Mouse (Mus musculus): ENCODE measurements at regions not wholly inside any gene's neighbourhood (a gene's known extent, or its start where the extent isn't known, plus 50 kb on each side); places are given as distances from the start of the nearest gene placed in this dataset.
A peak's percentile ranks its signal among the peaks of the same experiment; 100 is the strongest.
"Not testable (repeated sequence)": the region's sequence is repeated elsewhere in the genome, so short reads cannot be mapped to it uniquely, and the experiment has no call there.

DNA sequence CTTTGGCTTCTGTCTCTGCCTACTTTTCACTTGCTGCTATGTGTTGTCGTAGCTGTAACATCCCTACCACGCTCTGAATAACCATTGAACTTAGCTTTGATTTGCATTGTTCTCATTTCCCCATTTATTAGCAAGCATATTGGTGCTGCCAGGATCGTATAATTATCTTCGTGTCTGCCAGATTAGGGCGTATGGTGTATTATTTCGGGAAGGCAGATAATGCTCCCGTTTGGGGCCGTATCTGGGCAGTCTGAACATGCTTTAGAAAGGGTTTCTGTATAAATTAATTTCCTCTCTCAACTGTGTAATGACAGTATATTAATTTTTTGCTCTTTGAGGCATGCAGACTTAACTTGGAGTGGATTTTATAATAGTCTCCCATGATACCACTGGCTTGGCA, 116.5 kb upstream of the Stt3b start:
- no peak for DNase-seq

DNA sequence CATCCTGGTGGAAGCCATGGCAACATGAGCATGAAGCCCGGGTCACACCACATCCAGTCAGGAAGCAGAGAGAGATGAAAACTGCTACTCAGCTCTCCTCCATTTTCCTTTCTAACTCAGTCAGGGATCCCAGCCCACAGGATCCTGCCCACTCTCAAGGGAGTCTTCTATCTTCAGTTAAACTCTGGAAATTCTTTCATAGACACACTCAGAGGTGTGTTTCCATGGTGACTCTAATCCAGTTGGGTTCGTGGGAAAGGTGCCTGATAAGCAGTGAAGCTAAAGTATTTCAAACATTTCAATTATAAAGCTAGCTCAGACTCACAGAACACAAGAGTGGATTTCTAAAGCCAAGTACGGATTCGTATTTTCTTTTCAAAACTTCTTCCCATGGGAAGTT, 120.0 kb upstream of the Stt3b start:
- DNase-seq = no peak

DNA sequence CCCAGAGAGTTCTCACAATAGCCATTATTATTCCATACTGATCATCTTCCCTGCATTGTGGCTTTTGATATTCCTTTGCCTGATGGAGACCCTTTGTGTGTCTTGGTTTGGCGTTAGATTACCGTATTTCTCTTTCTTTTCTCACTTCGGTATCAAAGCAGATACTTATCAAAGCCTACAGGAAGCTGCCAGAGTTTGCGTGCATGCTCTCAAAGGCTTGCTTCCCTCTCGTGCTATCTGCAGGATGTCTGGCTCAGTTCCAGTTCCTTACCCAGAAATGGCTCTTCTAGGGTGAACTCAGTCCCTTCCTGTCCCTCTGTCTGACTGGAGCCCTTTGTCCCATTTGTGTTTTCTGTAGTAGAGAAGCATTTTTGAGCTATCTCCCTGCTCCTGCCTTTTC, 124.5 kb upstream of the Stt3b start:
- DNase-seq = peak; percentile 41

DNA sequence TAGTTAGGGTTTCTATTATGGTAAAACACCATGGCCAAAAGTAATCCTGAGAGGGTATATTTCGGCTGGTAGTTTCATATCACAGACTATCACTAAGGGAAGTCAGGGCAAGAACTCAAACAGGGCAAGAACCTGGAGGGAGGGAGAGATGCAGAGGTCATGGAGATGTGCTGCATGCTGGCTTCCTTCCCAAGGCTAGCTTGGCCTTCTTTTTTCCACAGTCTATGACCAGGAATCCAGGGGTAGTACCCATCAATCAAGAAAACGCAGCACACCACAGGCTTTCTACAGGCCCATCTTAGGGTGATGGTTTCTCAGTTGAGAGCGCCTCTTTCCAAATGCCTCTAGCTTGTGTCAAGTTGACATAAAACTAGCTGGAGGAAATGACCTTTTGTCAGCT, 126.1 kb upstream of the Stt3b start:
- no peak for DNase-seq

DNA sequence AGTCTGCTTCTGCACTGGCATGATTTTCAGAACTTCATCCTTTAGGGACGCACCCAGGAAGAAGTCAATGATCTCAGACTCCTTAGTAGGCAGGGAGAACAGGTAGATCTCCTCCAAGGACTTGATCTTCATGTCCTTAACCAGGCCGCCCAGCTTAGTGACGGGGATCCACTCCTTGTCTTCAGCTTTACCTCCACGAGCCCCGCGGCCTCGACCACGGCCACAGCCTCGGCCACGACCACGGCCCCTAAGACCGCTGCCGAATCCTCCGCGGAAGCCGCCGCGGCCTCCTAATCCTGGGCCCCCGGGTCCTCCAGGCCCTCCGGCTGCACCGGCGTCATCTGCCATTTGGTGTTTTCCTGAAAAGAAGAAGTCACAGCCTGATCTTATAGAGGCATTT, 128.0 kb upstream of the Stt3b start:
- DNase-seq = not testable (repeated sequence)

GRCm38 (mm10) chr9:115446681-115447080, 136.5 kb upstream of the Stt3b start:
- no peak for DNase-seq

DNA sequence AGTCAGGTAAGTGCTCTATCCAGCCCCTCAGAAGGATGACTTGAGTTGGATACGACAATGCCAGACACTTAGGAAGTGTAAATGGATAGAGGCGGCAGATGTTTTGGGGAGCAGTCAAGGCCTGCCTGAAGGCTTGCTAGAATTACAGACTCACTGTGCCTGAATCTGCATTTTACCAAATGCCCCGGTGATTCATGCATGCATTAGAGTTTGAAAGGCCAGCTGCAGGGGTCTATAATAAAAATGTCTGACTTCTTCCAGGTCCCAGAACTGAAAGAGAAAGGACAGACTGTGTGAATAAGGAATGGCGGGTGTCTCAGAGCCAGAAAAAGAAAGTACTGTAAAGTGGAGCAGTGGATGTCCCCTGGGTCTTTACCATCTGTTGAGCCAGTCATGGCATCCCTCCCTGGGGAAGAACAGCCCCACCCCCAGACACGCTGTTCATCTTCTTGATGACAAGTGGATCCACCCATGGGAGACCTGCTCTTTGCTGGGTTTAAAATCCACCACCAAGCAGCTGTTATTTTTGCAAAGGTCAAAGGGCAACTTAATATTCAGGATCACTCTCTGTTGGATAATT, 140.6 kb upstream of the Stt3b start:
- DNase-seq = no peak

DNA sequence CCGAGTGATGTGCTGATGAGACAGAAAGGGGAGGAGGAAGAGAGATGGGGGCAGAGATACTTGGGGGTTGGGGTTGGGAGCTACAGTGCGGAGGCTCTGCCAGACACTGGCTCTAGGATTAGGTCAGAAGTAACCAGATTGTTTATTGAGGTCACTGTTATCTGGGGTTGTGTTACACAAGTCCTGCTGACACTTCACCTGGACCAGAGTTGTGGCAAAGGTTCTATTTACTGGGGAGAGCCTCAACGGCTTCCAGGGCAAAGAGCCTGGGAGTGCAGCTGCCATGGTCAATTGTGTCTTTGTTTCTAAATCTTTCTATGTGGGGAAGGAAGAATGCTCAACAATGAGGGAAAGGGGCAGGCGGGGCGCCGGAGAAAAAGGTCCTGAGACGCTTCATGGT, 144.6 kb upstream of the Stt3b start:
- DNase-seq = no peak

DNA sequence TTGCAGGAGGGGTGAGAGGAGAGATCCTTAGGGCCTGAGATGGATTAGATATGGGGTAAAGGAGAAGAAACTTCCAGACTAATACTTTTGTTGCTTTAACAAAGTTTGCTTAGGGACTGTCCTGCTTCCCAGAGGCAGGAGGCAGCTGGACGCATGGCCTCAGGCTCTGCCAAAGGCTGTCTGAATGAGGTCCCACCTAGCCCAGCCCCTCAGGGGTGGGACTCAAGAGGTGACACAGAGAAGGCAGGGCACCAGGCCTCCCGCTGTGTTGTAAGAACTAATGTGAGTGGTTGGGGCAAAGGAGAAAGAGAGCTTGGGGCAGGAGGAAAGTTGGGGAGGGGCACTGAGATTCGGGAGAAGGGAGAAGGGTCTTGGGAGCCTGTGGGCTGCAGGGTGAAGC, 145.9 kb upstream of the Stt3b start:
- DNase-seq = no peak

DNA sequence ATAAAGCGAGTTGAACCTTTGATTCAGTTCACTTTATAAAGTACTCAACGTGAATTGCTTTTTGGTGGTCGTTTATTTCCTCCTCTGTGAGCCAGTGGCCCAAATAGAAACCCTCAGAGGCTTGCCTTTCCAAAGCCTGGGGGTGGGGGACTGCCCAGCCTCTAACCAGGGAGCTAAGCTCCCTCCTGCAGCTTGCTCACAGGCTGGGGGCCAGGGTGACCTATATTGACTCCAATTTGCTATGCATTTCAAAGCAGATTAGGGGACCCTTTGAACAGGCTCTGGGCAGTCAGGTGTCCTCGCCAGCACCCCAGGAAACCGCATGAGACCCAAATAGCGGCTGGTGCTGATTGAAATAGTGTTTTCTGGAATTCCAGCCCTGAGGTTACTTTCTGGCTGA, 146.4 kb upstream of the Stt3b start:
- DNase-seq = no peak

DNA sequence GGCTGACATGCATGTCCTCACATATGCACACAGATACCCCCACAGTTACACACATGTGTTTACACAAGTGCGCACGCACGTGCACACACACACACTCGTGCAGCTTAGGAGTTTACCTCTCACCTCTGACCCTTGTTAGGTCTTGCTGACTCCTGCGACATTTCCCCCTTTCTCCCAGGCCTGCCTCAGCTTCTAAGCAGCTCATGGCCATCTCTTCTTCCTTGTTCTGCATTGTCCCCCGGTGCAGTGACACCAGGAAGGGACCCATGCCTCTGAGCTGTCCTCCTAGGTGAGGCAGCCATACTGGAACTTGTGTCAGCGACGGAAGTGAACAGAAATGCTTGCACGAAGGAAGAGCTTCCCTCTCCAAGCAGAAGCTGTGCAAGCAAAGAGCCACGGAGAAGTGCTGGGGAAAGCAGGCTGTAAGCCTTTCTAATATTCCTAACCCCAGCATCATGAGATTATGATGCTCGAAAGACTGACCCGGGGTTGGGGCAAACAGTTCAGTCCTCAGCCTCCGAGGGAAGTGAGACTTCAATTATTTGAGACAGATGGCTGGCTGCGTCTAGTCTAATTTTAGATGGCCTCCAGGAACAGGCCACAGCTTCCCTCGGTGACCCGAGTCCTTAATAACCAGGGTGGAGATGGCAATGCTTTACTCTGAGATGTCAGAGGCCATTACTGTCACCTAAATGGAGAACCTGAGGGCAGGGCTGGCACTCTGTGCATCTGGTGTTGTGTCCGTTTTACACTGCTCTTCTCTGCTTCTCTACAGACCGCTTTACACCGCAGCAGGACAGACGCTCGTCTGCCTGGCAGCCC, 147.9 kb upstream of the Stt3b start:
- no peak for DNase-seq

DNA sequence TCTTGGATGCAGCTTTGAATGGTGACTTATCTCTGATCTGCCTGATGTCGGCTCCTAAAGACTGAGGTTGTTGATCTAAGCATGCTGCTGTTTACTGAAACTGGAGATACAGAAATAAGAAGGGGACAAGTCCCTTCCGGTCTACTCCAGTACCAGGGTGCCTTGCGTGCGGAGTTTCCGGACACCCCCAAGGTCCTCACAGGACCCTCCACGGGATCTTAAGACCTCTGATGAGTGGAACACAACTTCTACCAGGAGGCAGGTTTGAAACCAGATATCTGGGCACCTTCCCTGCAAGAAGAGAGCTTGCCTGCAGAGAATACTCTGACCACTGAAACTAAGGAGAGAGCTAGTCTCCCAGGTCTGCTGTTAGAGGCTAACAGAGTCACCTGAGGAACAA, 148.9 kb upstream of the Stt3b start:
- not testable (repeated sequence) for DNase-seq

GRCm38 (mm10) chr9:115465326-115465725, 155.1 kb upstream of the Stt3b start:
- no peak for DNase-seq

GRCm38 (mm10) chr9:115468641-115469040, 158.4 kb upstream of the Stt3b start:
- DNase-seq = no peak

- no peak for DNase-seq
Observed at GRCm38 (mm10) chr9:115471582-115471981, 161.4 kb upstream of the Stt3b start.

- DNase-seq = no peak
Observed at GRCm38 (mm10) chr9:115473037-115473436, 162.8 kb upstream of the Stt3b start.

DNA sequence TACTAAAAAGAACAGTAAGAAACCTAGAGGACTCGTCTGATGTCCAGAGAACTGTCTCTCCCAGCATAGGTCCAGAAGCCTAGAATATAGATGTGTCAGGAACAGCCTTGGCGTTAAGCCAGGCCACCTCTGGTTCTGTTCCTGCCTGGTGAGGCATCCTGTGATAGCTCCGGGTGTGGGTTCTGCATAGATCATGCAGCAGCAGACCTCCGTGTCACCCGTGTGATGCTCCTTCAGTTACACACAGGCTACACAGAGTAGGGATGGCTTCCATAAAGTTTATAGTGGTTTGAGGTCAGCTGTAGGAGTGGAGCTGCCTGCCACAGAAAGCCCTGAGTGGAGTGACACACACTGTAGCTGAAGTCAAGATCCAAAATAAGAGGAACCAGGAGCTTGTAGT, 163.6 kb upstream of the Stt3b start:
- no peak for DNase-seq

DNA sequence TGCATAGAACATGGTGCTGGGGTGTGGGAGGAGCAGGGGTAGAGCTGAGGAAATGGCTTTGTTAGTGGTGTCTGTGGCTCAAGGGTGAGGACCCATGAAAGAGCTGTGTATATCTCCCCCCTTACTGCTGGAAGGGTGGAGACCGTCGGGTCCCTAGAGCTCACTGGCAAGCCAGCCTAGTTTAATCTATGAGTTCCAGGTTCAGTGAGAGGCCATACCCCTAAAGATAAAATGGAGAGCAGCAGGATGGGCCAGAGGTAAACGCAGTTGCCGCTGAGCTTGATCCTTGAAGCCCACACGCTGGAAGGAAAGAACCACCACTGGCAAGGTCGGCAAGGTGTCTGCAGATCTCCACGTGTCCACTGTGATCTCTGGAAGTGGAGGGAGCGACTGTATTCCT, 164.1 kb upstream of the Stt3b start:
- no peak for DNase-seq

GRCm38 (mm10) chr9:115476205-115476604, 166.0 kb upstream of the Stt3b start:
- DNase-seq = no peak

DNA sequence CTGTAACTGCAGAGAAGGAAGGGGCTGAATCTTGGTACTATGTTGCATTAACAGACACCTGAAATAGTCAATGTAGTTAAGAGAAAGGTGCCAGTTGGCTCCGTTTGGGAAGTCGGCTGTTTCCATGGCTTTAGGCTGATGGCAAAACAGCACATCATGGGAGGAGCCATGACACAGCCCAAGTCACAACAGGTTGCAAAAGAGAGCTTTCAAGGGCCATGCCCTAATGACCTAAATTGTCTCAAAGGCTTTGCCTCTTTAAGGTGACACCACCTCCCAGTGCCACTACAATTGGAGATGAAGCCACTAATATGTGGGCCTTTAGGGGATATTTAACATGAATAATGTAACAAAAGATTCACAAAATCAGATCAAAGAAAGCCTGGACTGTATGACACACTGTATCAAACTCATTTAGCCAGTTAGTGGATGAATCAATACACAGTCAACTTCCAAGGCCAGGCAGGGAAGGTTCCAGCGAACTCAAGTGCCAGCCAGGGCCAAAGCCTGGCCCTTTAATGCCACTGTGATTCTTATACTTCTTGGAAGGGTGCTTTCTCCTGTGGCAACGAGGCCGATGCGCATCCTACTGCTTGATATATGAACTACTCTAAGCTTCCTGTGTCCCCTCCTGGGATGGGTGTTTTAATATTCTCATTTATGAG, 167.5 kb upstream of the Stt3b start:
- DNase-seq = no peak

- no peak for DNase-seq
Observed at GRCm38 (mm10) chr9:115478946-115479345, 168.7 kb upstream of the Stt3b start.

DNA sequence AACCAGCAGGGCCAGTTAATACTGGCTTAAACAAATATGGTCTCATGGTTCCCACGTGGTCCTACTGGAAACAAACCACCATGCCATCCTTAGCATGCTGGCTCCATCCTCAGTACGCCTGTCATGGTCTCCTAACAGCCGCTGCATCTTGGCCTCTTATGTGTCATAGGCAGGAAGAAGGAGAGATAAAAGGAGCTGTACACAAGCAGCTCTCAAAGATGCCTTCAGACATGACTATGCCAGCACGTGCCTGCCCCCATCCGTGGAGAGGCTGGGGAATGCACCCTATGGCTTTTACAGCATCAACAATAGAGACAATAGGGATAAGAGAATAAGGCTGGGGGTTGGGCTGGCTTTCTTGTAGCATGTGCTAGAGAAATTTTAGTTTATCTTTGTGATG, 171.0 kb upstream of the Stt3b start:
- DNase-seq = no peak

- no peak for DNase-seq
Observed at GRCm38 (mm10) chr9:115483024-115483423, 172.8 kb upstream of the Stt3b start.

GRCm38 (mm10) chr9:115483721-115484120, 173.5 kb upstream of the Stt3b start:
- no peak for DNase-seq
